Mouse (Mus musculus) 416B (cell line): ENCODE measurements around the gene Olfr1054.
"Not testable (repeated sequence)": the region's sequence is repeated elsewhere in the genome, so short reads cannot be mapped to it uniquely, and the experiment has no call there.

Experiments
- DNase-seq: peaks from one replicate; pipeline ENCODE4 v3.0.0; 2011; ENCODE audit warnings: low read depth

The Olfr1054 gene

DNA sequence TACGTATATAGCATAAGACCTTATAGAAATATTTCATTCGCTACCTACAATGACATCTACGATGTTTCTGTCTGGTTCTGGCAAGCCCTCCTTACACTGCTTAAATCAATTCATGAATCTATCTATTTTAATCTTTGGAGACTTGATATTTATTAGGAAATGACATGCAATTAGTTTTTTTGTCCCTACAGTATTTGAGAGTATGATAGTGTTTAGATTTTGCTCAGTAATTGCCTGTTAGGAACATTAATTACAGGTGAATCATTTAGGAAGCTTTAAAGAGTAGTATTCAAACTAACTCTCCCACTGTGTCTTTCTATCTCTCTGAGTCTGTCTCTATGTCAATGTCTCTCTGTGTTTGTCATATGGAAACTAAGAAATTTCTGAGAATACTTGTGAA lies at the start of gene Olfr1054:
TSS of gene Olfr1054 (minus strand) at position 101 of the 400 bp plus-strand sequence.
- DNase-seq = no peak

GRCm38 (mm10) chr2:86378293-86378692 lies 43.1 kb upstream of the Olfr1054 start, which contains the start of gene Olfr1057:
Gene Olfr1057 (minus strand): TSS chr2:86378393.
- no peak for DNase-seq

DNA sequence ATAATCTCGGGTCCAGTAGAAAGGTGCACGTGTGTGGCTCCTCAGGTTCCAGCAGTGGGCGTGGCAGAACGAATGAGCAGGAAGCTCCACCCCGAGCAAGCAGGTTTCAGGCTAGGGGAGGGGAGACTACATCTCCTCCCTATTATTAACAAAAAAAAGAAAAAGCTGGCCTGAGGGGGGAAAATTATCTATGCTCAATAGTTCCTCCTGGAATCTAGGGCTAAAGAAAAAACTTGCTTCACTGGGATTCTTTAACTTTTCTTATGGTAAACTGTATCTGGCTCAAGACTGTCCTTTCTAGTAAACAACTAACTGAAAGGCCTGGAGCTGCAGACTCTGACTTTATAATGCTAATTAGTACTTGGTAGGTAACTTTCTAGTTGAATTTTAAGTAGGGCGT lies 31.1 kb upstream of the Olfr1054 start:
- not testable (repeated sequence) for DNase-seq

DNA sequence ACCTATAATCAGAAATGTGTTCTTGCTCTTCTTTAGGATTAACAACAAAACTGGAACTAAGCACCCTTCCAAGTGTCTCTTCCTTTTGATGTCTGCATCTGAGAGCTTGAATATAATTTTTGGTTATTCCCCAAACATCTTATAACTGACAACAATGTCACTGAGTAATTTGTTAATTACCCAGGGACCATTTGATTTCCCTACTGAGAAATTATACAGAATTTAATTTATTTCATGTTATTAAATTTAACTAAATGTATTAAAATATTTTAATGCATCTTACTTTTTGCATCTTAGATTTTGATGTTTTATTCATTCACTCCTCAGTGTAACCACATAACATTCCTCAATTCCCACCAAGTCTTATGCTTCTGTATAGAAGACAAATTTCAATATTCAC lies 27.1 kb upstream of the Olfr1054 start, which contains the start of gene Olfr1056:
TSS of gene Olfr1056 (minus strand) at position 101 of the 400 bp plus-strand sequence.
- no peak for DNase-seq

- DNase-seq = not testable (repeated sequence)
These were observed 16.5 kb upstream of the Olfr1054 start for GRCm38 (mm10) chr2:86351751-86352150.

DNA sequence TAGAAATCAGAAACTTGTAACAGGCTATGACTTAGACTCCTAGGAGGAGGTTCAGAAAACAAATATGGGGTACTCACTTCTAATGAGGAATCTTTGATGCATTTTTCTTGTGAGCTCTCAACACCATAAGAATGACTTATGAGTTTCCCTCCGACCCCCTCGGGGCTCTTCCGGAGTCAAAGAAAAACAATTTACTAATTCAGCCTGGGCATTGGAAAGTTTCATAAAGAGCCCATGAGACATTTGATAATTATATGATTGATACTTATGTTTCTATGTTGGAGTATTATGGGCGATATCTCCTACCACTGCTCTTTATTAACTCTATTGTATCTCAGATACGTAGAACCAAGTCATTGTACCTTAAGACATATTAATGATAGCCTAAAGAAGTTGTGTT lies 15.0 kb upstream of the Olfr1054 start, which contains the start of gene Olfr1055:
TSS of gene Olfr1055 (minus strand) at position 101 of the 400 bp plus-strand sequence.
- DNase-seq = no peak

- no peak for DNase-seq
These were observed 20.0 kb downstream of the Olfr1054 start, which contains the start of gene Olfr1053 for GRCm38 (mm10) chr2:86315184-86315583. Gene Olfr1053 (minus strand): TSS chr2:86315284.

DNA sequence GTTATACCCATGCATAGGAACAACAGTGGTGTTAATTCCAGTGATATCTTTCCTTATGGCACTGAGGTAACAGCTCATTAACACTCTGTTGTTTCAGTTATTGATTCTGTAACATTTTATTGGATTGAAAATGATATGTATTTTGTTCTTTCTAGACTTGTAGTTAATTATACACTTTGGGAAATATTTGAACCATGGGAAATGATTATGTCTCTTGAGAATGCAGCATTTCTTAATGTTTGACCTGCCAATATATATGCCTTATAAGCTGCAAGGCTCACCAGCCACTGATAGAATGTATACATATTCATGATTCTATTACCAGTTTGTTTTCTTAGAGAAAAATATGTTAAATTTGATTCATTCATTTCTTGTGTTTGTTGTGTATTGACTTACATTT lies 43.1 kb downstream of the Olfr1054 start, which contains the start of gene Olfr1052:
TSS of gene Olfr1052 (plus strand) at position 301 of the 400 bp plus-strand sequence.
- no peak for DNase-seq
